Mouse (Mus musculus) cerebellum, postnatal 25 days (tissue): Measurements from ENCODE around the gene Kcnd2.

Experiments used
- DNase-seq, 2 experiments: peaks; one replicate each; pipeline ENCODE4 v3.0.0; 2021; ENCODE audit warnings: mixed read lengths in 2 of 2

Kcnd2 gene

DNA sequence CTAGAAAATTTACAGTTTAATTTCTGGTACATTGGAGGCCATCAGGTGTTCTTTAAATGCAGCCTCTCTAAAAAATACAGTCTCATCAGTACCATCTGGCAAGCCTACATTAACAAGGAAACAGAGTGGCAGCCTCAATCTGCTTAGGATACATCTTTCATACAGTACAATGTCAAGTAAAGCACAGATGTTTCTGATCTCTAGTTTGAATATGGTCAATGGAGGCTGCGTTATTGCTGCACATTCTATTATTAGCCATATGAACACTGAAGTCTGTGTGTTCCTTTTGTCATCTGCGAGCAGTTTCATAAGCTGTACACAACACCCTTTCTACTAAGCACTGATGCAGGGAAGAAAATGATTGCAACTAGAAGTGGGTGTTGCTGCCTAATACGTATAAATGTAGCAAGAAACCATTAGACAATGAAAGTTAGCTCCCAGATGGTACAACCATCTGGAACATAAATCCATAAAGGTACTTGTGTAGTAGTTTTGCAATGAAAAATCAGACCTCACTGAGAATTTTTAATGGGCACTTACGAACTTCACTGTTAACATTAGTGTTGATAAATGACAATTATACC is 209.0 kb downstream of the Kcnd2 start:
- DNase-seq, result no peak

- DNase-seq, result peak in 1 of 2 experiments; percentile 34
These were observed 215.8 kb downstream of the Kcnd2 start for GRCm38 (mm10) chr6:21431120-21431519.

DNA sequence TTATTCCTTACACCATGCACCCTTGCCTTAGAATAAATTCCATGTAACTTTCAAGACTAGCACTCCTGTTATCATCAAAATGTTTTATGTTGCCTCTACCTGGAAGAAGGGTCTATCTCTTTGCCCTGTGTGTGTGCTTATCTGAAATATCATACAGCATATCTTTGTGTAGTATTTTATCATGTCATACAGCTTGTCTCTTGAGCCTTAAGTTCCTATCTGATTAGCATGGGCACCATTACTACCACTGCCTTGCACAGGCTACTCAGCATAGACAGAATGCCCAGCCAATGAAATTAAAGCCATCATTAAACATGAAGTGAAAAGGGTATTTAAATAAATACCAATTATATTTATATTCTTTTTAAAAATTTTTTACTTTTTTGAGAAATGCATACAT is 249.4 kb downstream of the Kcnd2 start:
- DNase-seq, result no peak

GRCm38 (mm10) chr6:21471891-21472544 is 256.7 kb downstream of the Kcnd2 start:
- DNase-seq, result no peak

DNA sequence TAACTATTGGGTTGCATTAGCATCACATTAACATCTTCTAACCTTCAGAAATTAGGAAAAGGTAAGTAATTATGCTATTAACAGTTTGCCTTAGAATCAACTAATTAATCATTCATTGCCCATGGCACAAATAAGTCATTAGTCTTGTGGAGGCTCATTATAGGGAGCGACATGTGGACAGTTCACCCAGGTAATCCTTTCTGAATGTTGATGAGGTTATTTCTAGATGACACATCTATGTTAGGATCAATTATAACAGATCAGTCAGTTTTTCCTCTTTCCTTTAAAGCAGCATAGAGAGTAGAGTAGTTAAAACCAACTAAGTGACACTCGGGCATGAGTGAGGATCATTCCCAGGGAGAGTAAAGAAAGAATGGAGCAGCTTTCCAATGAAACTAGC is 267.4 kb downstream of the Kcnd2 start:
- DNase-seq, result no peak

- no peak for DNase-seq
These were observed 273.2 kb downstream of the Kcnd2 start for GRCm38 (mm10) chr6:21488536-21488935.

DNA sequence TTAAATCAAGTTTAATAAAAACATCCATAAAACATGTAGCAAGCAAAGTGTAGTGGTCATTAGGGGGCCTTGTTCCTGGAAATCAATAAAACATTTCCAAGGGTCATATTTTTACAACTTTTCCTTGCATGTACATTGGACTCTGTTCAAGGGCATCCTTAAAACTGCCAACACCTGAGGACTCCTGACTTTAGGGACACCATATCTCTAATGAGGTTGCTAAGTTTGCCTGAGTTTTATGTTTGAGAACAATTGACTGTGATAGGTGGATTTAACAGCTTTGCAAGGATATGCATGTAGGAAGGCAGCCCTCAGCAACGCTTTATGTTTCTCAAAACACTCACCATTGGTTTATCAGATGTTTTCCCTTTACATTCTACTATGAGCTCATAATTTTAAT is 287.6 kb downstream of the Kcnd2 start:
- DNase-seq, result no peak

DNA sequence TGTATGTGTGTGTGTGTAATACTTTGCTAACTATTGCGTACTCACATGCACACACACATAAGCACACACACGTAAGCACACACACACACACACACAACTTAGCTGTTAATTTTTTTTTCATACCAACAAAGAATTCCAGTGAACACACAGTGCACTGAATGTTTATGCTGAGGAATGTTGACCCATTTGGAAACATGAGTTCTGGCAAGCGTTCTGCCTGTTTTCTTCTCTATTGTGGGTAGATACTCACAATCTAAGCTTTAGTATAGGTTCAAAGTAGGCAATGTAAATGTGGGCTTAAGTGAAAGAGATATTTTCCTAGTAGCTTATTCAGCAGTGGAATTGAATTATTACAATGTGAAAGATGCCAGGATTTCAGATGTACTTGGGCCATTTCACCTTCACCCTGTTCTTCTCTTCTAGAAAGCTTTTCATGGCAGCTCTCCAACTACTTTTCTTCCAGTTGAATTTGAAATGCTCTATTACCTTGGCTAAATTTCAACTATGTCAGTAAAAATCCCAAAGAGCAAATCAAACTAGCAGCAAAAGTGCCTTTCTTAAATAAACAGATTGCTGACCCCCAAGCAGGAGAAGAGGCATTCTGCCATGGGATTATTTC is 295.4 kb downstream of the Kcnd2 start:
- DNase-seq, result no peak

- DNase-seq, result peak in 1 of 2 experiments; percentile 51
These were observed 305.0 kb downstream of the Kcnd2 start for GRCm38 (mm10) chr6:21520351-21520750.

DNA sequence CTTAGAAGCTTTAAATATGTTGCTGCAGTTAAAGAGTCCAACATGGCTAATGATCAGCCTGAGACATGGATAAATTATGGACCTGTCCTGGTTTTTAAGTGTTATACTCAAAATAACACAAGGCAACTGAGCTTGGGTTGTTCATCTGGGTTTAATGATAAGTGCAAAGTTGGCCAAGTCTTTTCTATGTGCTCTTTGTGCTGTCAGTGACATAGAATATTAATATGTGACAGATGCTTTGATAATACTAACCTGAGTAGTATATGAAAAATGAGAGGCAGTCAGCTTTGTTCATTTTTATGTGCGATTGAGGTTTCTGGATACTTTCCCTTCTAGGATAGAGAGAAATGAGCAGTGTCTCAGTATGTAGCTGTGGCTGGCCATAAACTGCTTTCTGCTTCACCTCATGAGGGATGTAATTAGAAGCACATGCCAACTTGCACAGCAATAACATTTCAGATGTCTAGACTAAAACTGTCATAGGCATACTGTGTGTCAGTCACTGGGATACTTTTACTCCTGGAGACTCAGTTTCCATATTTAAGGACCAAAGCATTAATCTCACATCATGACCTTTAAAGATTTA is 312.3 kb downstream of the Kcnd2 start:
- DNase-seq, result no peak

DNA sequence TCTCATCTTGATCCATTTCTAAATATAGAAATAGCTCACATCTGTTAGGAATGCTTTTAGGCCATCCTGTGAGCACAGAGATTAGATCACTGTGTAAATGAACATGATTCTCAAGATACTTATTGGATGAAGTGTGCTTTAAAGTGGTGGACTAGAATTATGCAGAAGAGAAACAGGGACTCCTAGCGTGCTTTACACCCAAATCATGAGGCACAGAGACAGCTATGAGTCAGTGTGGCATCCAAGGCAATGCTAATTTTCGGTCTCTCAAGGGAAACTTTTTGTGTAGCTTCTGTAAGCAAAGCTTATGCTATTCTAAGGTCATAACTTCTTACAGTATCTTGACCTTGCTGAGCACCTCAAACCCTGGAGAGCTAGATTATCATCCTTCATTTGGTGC is 318.7 kb downstream of the Kcnd2 start:
- no peak for DNase-seq

- peak; percentile 37 to 49 for DNase-seq
These were observed 319.5 kb downstream of the Kcnd2 start for GRCm38 (mm10) chr6:21534820-21535219.

DNA sequence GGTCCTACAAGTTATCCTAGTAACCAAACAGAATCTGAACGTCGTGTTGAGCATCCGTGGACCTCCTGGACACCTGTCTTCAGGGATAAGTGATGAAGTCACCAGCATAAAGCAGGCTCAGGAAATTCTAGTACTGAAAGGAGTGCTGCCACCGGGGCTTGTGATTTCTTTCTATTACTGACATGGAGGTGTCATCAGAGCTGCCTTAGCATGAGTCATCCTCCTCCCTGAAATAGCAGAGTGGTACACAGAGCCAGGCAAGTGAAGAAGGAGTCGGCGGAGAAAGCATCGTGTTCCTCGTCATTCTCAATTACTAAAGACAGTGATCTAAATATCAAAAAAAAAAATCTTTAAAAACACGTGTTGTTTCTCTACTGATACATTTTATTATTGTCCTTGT is 336.2 kb downstream of the Kcnd2 start:
- peak in 1 of 2 experiments; percentile 29 for DNase-seq

DNA sequence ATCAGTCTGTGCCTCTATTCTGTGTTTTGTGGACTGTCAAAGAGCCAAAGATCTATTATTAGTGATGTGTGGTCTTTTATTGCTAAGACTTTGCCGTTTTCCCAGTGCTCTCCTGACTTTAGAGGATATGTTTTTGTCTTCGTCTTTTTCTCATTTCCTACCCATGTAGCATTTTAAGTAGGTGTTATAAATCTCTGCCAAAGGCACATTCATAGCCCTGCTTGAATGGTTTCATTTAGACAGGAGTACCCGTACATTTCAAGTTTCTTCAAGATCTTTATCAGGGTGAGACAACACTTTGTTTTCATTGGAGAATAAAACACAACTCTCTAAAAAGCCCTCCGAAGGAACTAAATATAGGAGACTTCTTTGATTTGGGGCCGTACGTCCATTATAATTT is 355.7 kb downstream of the Kcnd2 start:
- DNase-seq, result no peak

DNA sequence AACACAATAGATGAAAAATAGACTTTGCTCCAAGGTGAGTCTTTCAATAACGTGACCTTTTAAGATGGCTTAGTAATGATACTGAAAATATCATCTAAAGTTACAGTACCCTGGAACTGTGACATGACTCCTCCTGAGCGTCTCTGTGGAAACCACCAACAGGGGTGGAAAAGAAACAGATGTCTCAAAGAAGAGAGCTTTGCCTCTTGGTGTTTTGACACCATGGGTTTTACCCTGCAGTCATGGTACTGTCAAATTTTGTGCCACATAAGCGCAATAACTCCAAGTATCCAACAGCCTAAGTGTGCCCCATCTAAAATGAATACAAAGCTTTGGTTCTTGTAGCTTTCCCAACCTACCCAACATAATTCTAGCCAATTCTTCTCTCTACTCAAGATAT is 374.9 kb downstream of the Kcnd2 start:
- no peak for DNase-seq

GRCm38 (mm10) chr6:21597424-21597823 is 382.1 kb downstream of the Kcnd2 start:
- no peak for DNase-seq

- DNase-seq, result no peak
These were observed 394.2 kb downstream of the Kcnd2 start for GRCm38 (mm10) chr6:21609381-21610059.

DNA sequence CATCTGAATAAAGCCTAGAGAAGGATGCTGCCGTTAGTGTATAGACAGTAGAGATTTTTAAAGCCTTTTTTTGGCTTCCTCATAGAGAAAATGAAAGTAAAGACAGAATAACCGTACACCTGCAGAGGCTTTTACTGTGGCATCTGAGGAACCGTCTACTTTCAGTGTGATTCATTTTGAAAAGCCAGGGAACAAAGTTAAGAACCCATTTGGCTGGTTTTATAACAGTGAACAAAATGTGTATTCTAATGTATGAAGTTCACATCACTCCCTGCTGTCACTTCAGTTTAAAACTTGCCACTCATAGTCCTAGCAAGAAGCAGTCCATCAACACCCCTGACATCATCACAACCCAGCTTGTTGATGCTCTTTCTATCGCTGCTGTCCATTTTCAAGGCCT is 414.7 kb downstream of the Kcnd2 start:
- no peak for DNase-seq

DNA sequence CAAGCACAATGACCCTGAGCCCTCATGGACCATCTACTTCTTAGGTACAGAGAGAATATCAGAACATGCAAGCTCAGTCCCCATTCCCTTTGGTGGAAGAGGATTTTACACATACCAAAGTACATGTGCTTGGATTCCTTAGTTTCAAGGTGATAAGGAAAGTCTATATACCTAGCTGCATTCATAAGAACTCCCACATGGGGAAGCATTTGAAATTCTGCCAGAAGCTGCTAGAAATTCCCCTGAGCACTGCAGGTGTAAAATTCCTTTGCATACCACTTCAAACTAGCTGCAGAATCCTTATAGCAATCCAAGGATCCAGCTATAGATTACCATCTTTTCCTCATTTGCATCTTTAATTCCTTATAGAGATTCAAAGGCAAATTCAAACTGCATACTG is 440.4 kb downstream of the Kcnd2 start:
- DNase-seq, result no peak

DNA sequence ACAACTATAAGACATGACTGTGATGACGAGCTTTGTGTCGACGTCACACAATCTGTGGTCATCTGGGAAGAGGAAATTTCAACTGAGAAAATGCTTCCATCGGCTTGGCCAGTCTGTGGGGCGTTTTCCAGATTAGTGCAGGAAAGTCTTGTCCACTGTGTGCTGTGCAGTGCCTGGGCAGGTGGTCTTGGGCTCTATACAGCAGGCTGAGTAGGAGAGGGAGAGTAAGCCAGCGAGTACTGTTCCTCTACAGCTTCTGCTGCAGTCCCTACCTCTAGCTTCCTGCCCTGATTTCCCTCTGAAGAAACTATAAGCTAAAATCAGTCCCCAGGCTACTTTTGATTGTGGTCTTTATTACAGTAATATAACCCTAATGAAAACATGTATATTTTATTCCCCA is 448.8 kb downstream of the Kcnd2 start:
- no peak for DNase-seq

DNA sequence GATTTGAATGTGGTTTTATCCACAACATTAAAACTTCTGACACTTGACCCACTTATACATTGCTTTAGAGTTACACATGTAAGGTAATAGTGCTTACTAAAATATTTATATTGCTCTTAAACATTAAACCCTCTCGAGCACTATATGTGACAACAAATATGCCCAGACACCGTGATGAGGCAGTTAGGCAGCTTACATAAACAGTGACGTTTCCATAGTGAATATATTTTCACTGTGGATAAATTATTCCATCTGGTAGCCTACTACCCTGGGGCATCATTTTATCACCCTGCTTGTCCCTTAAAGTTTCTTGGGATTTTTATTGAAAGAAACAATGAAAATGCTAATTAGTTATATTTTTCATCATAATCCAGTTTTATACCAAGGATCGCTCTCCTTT is 449.3 kb downstream of the Kcnd2 start:
- DNase-seq, result no peak

DNA sequence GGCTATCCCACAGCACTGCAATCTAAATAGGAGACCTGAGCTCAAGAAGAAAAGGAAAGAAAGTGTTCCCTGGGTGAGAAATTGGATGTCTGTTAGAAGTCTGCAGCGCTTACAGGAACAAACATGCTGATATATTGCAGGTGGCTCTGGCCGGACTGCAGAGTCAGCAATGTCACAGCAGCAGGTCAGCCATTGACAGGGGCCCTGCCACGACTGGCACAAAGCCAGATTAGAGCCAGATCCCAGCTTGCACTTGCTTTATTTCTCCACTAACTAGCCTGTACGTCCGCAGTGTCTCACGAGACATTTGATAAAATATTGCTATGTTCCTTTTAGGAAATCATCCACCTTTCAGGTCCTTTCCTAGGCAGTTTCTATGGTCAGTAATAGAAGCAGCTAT is 468.9 kb downstream of the Kcnd2 start:
- DNase-seq, result peak; percentile 80 to 86

DNA sequence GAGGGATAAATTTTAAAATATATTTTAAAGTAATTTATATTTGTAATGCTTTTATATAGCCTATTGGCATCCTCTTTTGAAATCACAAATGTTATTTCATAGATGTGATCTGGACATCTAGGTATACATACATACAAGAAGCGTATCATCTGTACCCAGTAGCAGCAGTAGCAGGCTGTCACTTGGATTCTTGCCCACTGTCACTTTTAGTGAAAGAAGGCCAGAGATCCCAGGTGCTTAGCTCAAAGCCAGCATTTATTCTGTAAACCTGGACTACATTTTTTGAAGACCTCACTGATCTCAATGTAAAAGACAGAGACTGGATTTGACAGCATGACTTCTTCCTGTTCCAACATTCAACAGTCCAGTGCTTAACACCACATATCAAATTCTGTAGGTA is 471.1 kb downstream of the Kcnd2 start:
- peak; percentile 57 to 71 for DNase-seq
